Mouse (Mus musculus) lung, postnatal 0 days (tissue): ENCODE results near the gene Agxt.

Source experiments
- CTCF ChIP-seq: IDR thresholded peaks from 2 replicates; pipeline ENCODE4 v1.5.1; 2016; ENCODE audit warnings: antibody characterized with exemption, mild to moderate bottlenecking
- EP300 ChIP-seq: IDR thresholded peaks from 2 replicates; pipeline ENCODE4 v1.6.1; 2016; ENCODE audit warnings: antibody characterized with exemption, mild to moderate bottlenecking, control low read depth

GRCm38 (mm10) chr1:93162588-93162987, 27.5 kb downstream of the Agxt start:
- TF ChIP-seq CTCF, result no peak; the same call in 1 of the 2 replicates
- no peak for TF ChIP-seq EP300
